In genomic region chr5:76950343-76951105, GRCm38 (mm10) we compare ENCODE assay signal across 9 mouse cellular contexts. TPM values are rescaled to one million over a fixed set of nuclear protein-coding genes. Genes with fewer than 3 reads are reported as not detected.
DNase-seq lines count a peak whose midpoint lies in the region; ATAC-seq and TF ChIP-seq lines count a peak whose summit lies in the region.
"Had no signal": no experiment of that assay in that cellular context is flagged by ENCODE, and none has a peak within 500 bp of the region (broad histone marks: within the 10 kb centered on the region; RNA-seq: fewer than 3 reads in every experiment).

No protein-coding gene starts in this region.

- H3K36me3 ChIP-seq in heart, embryonic 13.5 days: peaks cover 27% of the 10 kb centered on the region
- peaks cover 3 to 46% of the 10 kb centered on the region in 2 experiments for H3K36me3 ChIP-seq in CH12.LX (replicated peaks in 1 of 2; ENCODE audit: control insufficient read depth in 1 of 2, insufficient read depth in 1 of 2, low read length in 1 of 2)
- H3K36me3 ChIP-seq in embryonic facial prominence, embryonic 15.5 days: peaks cover 6% of the 10 kb centered on the region; the same call in 1 of the 2 replicates
- peaks cover 57% of the 10 kb centered on the region for H3K36me3 ChIP-seq in limb, embryonic 10.5 days
- no peaks in the 10 kb centered on the region for H3K36me3 ChIP-seq in midbrain, embryonic 16.5 days (ENCODE audit: control insufficient read depth, insufficient read depth, low read length)

- TF ChIP-seq POLR2A in CH12.LX (IDR thresholded peaks at IDR 0.05; ENCODE audit: low read depth, low read length): no peak

- peaks cover 79% of the 10 kb centered on the region for H3K4me1 ChIP-seq in heart, embryonic 13.5 days
- H3K4me1 ChIP-seq in CH12.LX (ENCODE audit: control insufficient read depth in 1 of 2, insufficient read depth in 2 of 2): peaks cover 14 to 54% of the 10 kb centered on the region in 2 experiments; a peak in 3 of 4 replicates
- peaks cover 31% of the 10 kb centered on the region for H3K4me1 ChIP-seq in embryonic facial prominence, embryonic 15.5 days
- H3K4me1 ChIP-seq in limb, embryonic 10.5 days: peaks cover 50% of the 10 kb centered on the region
- H3K4me1 ChIP-seq in midbrain, embryonic 16.5 days (ENCODE audit: control insufficient read depth, insufficient read depth, low read length): peaks cover 22% of the 10 kb centered on the region

- no peak for TF ChIP-seq RAD21 in CH12.LX (IDR thresholded peaks at IDR 0.05; ENCODE audit: low read depth, low read length)

- WGBS in heart, embryonic 13.5 days: under 1% methylated on average over 24 of the region's 24 CpGs
- under 1% methylated on average over 24 of the region's 24 CpGs for WGBS in embryonic facial prominence, embryonic 15.5 days
- under 1% methylated on average over 24 of the region's 24 CpGs for WGBS in limb, embryonic 10.5 days
- WGBS in midbrain, embryonic 16.5 days: under 1% methylated on average over 24 of the region's 24 CpGs

- TF ChIP-seq EP300 in CH12.LX (IDR thresholded peaks at IDR 0.05; ENCODE audit: low read length): no peak

- peak overlapping the region; percentile 93 for H3K4me2 ChIP-seq in heart, embryonic 13.5 days
- peak overlapping the region; percentile 88 for H3K4me2 ChIP-seq in CH12.LX (ENCODE audit: insufficient read depth, low read depth, poor library complexity, severe bottlenecking)
- peak overlapping the region; percentile 85 for H3K4me2 ChIP-seq in embryonic facial prominence, embryonic 15.5 days (replicated peaks)
- H3K4me2 ChIP-seq in midbrain, embryonic 16.5 days (ENCODE audit: low read length): peak overlapping the region; percentile 86

- H3K4me3 ChIP-seq in heart, embryonic 13.5 days: peak overlapping the region; percentile 88
- peak overlapping the region; percentile 72 to 97 (median 94) for H3K4me3 ChIP-seq in CH12.LX (replicated peaks in 1 of 3; ENCODE audit: low read depth in 2 of 3, low read length in 2 of 3, poor library complexity in 1 of 3)
- H3K4me3 ChIP-seq in embryonic facial prominence, embryonic 15.5 days (replicated peaks): peak overlapping the region; percentile 78
- H3K4me3 ChIP-seq in limb, embryonic 10.5 days: peak overlapping the region; percentile 85
- H3K4me3 ChIP-seq in midbrain, embryonic 16.5 days (ENCODE audit: low read depth, low read length): peak overlapping the region; percentile 63

- peak overlapping the region; percentile 91 for H3K27ac ChIP-seq in heart, embryonic 13.5 days (replicated peaks)
- peak overlapping the region; percentile 64 for H3K27ac ChIP-seq in CH12.LX (ENCODE audit: insufficient read depth, low read depth)
- H3K27ac ChIP-seq in embryonic facial prominence, embryonic 15.5 days (replicated peaks): peak overlapping the region; percentile 87
- peak overlapping the region; percentile 93 for H3K27ac ChIP-seq in limb, embryonic 10.5 days
- peak overlapping the region; percentile 48 for H3K27ac ChIP-seq in midbrain, embryonic 16.5 days (ENCODE audit: low read length)

- H3K9ac ChIP-seq in heart, embryonic 13.5 days: peak overlapping the region; percentile 87
- peak overlapping the region; percentile 82 for H3K9ac ChIP-seq in CH12.LX (ENCODE audit: insufficient read depth, low read depth)
- H3K9ac ChIP-seq in embryonic facial prominence, embryonic 15.5 days: peak overlapping the region; percentile 63
- peak overlapping the region; percentile 56 for H3K9ac ChIP-seq in midbrain, embryonic 16.5 days (ENCODE audit: low read depth, low read length)

- dilution Hi-C loops in CH12.LX (cut with MboI; ENCODE audit: extremely low pct_ligation_motif_present, extremely low pct_unique_long_range_greater_than_20kb, low sequenced_read_pairs): no loop called here

- no peak for TF ChIP-seq CTCF in CH12.LX (conservative IDR thresholded peaks at IDR 0.05 in 1 of 2, IDR thresholded peaks at IDR 0.05 in 1 of 2; ENCODE audit: low read depth in 2 of 2, low read length in 2 of 2)

- no peaks in the 10 kb centered on the region for H3K9me3 ChIP-seq in heart, embryonic 13.5 days
- H3K9me3 ChIP-seq in CH12.LX (replicated peaks; ENCODE audit: low read length): no peaks in the 10 kb centered on the region
- no peaks in the 10 kb centered on the region for H3K9me3 ChIP-seq in embryonic facial prominence, embryonic 15.5 days (replicated peaks)
- no peaks in the 10 kb centered on the region for H3K9me3 ChIP-seq in limb, embryonic 10.5 days (replicated peaks)
- no peaks in the 10 kb centered on the region for H3K9me3 ChIP-seq in midbrain, embryonic 16.5 days (replicated peaks; ENCODE audit: control insufficient read depth, low read length, poor library complexity, severe bottlenecking)

- no peak for DNase-seq in heart, adult 8-10 months (ENCODE audit: low spot score)
- DNase-seq in CH12.LX (ENCODE audit: extremely low read depth): no peak
- DNase-seq in limb, embryonic 10.5 days (ENCODE audit: low spot score): no peak
- no peak for DNase-seq in yolk sac, embryonic 10.5 days (ENCODE audit: low spot score)
- no peak for DNase-seq in frontal cortex, postnatal 14 days (ENCODE audit: low spot score in 2 of 2)

- no peaks in the 10 kb centered on the region for H3K27me3 ChIP-seq in heart, embryonic 13.5 days (replicated peaks)
- no peaks in the 10 kb centered on the region for H3K27me3 ChIP-seq in CH12.LX (replicated peaks)
- no peaks in the 10 kb centered on the region for H3K27me3 ChIP-seq in embryonic facial prominence, embryonic 15.5 days
- no peaks in the 10 kb centered on the region for H3K27me3 ChIP-seq in limb, embryonic 10.5 days (ENCODE audit: low read depth, poor library complexity, severe bottlenecking)
- H3K27me3 ChIP-seq in midbrain, embryonic 16.5 days (ENCODE audit: control insufficient read depth, insufficient read depth, low read depth, low read length): no peaks in the 10 kb centered on the region

- peaks cover 88% of the 10 kb centered on the region for H3K79me2 ChIP-seq in CH12.LX (replicated peaks; ENCODE audit: control insufficient read depth, extremely low read depth, insufficient read depth, poor library complexity, severe bottlenecking)

- in situ Hi-C loops in CH12.LX (cut with MboI; ENCODE audit: low pct_ligation_motif_present, low pct_unique_long_range_greater_than_20kb, low sequenced_read_pairs): loop anchor here (5.0 kb wide), 1 partner anchor 38 kb away; no protein-coding TSS in a partner anchor

- no peak; the same call in 1 of the 2 replicates for ATAC-seq in heart, embryonic 13.5 days (ENCODE audit: extremely low read depth, insufficient number of reproducible peaks, low FRiP score, low TSS enrichment)
- ATAC-seq in embryonic facial prominence, embryonic 15.5 days (ENCODE audit: insufficient number of reproducible peaks, low FRiP score, low TSS enrichment, low read depth): 0 out of 2 replicates have a peak, but pooled peaks have one; percentile 0
- ATAC-seq in midbrain, embryonic 16.5 days: no peak

RNA-seq across cellular contexts. Expression of gene Paics, which starts 0.6 kb away (rescaled TPM):
- polyA plus RNA-seq in heart, embryonic 13.5 days (2015; fragmentation: Nextera tagmentation; extraction: Ambion mirVana): 229 and 249 TPM in 2 replicates
- 100 to 1,000 TPM; 149 to 170 (median 159) TPM for total RNA-seq in heart, adult 8-10 months (2022)
- 274 and 275 TPM in 2 replicates for total RNA-seq in CH12.LX (2012; rRNA removed)
- 440 and 496 TPM in 2 replicates for total RNA-seq in CH12.LX (2014; rRNA removed)
- 259 and 322 TPM in 2 replicates for polyA plus RNA-seq in CH12.LX (2012; ENCODE audit: insufficient read length, low read depth)
- polyA plus RNA-seq in embryonic facial prominence, embryonic 15.5 days (2015; fragmentation: Nextera tagmentation; extraction: Ambion mirVana): 223 and 228 TPM in 2 replicates
- polyA plus RNA-seq in limb, embryonic 10.5 days (2016; fragmentation: Nextera tagmentation; extraction: Ambion mirVana): 508 and 515 TPM in 2 replicates
- polyA plus RNA-seq in midbrain, embryonic 16.5 days (2015; fragmentation: Nextera tagmentation; extraction: Ambion mirVana): 150 and 163 TPM in 2 replicates

RNA-seq across cellular contexts. Expression of gene Ppat, which starts 0.9 kb away (rescaled TPM):
- polyA plus RNA-seq in heart, embryonic 13.5 days (2015; fragmentation: Nextera tagmentation; extraction: Ambion mirVana): 20.8 and 25.0 TPM in 2 replicates
- total RNA-seq in heart, adult 8-10 months (2022): 10 to 100 TPM; 12.7 to 20.9 (median 17.6) TPM
- total RNA-seq in CH12.LX (2012; rRNA removed) (65.8 and 88.2 TPM in 2 replicates), CH12.LX (2014; rRNA removed) (156 and 162 TPM in 2 replicates)
- polyA plus RNA-seq in CH12.LX (2012; ENCODE audit: insufficient read length, low read depth): 118 and 125 TPM in 2 replicates
- 17.1 and 17.9 TPM in 2 replicates for polyA plus RNA-seq in embryonic facial prominence, embryonic 15.5 days (2015; fragmentation: Nextera tagmentation; extraction: Ambion mirVana)
- 51.2 and 62.1 TPM in 2 replicates for polyA plus RNA-seq in limb, embryonic 10.5 days (2016; fragmentation: Nextera tagmentation; extraction: Ambion mirVana)
- 9.7 and 10.4 TPM in 2 replicates for polyA plus RNA-seq in midbrain, embryonic 16.5 days (2015; fragmentation: Nextera tagmentation; extraction: Ambion mirVana)

RNA-seq across cellular contexts. Expression of gene Srp72, which starts 24.0 kb away (rescaled TPM):
- polyA plus RNA-seq in heart, embryonic 13.5 days (2015; fragmentation: Nextera tagmentation; extraction: Ambion mirVana): 48.4 and 55.4 TPM in 2 replicates
- total RNA-seq in heart, adult 8-10 months (2022): 10 to 100 TPM; 45.0 to 54.1 (median 49.1) TPM
- total RNA-seq in CH12.LX (2012; rRNA removed) (73.6 and 77.4 TPM in 2 replicates), CH12.LX (2014; rRNA removed) (85.2 and 88.9 TPM in 2 replicates)
- polyA plus RNA-seq in CH12.LX (2012; ENCODE audit: insufficient read length, low read depth): 148 and 171 TPM in 2 replicates
- 97.3 and 106 TPM in 2 replicates for polyA plus RNA-seq in embryonic facial prominence, embryonic 15.5 days (2015; fragmentation: Nextera tagmentation; extraction: Ambion mirVana)
- 78.9 and 90.8 TPM in 2 replicates for polyA plus RNA-seq in limb, embryonic 10.5 days (2016; fragmentation: Nextera tagmentation; extraction: Ambion mirVana)
- 91.4 and 92.4 TPM in 2 replicates for polyA plus RNA-seq in midbrain, embryonic 16.5 days (2015; fragmentation: Nextera tagmentation; extraction: Ambion mirVana)

RNA-seq across cellular contexts. Expression of gene Aasdh, which starts 45.2 kb away (rescaled TPM):
- polyA plus RNA-seq in heart, embryonic 13.5 days (2015; fragmentation: Nextera tagmentation; extraction: Ambion mirVana): 14.8 and 18.9 TPM in 2 replicates
- 10 to 100 TPM; 12.5 to 23.2 (median 17.8) TPM for total RNA-seq in heart, adult 8-10 months (2022)
- total RNA-seq in CH12.LX (2012; rRNA removed) (18.4 and 20.9 TPM in 2 replicates), CH12.LX (2014; rRNA removed) (21.4 and 24.2 TPM in 2 replicates)
- 20.5 and 21.0 TPM in 2 replicates for polyA plus RNA-seq in CH12.LX (2012; ENCODE audit: insufficient read length, low read depth)
- polyA plus RNA-seq in embryonic facial prominence, embryonic 15.5 days (2015; fragmentation: Nextera tagmentation; extraction: Ambion mirVana): 17.8 and 18.8 TPM in 2 replicates
- 18.8 and 23.5 TPM in 2 replicates for polyA plus RNA-seq in limb, embryonic 10.5 days (2016; fragmentation: Nextera tagmentation; extraction: Ambion mirVana)
- 20.7 and 23.9 TPM in 2 replicates for polyA plus RNA-seq in midbrain, embryonic 16.5 days (2015; fragmentation: Nextera tagmentation; extraction: Ambion mirVana)

RNA-seq across cellular contexts. Expression of gene Arl9, which starts 53.3 kb away (rescaled TPM):
- 0.31 TPM in 1 of 2 replicates, not detected in the other for polyA plus RNA-seq in heart, embryonic 13.5 days (2015; fragmentation: Nextera tagmentation; extraction: Ambion mirVana)
- not detected for total RNA-seq in heart, adult 8-10 months (2022)
- total RNA-seq in CH12.LX (2012; rRNA removed) (0.38 TPM in 1 of 2 replicates, not detected in the other), CH12.LX (2014; rRNA removed) (1.4 TPM in 1 of 2 replicates, not detected in the other)
- polyA plus RNA-seq in CH12.LX (2012; ENCODE audit: insufficient read length, low read depth): 2.2 and 2.6 TPM in 2 replicates
- polyA plus RNA-seq in embryonic facial prominence, embryonic 15.5 days (2015; fragmentation: Nextera tagmentation; extraction: Ambion mirVana): not detected in 2 replicates
- not detected in 2 replicates for polyA plus RNA-seq in limb, embryonic 10.5 days (2016; fragmentation: Nextera tagmentation; extraction: Ambion mirVana)
- polyA plus RNA-seq in midbrain, embryonic 16.5 days (2015; fragmentation: Nextera tagmentation; extraction: Ambion mirVana): 0.44 TPM in 1 of 2 replicates, not detected in the other
- total RNA-seq: hematopoietic stem cell, adult 5-6 weeks had no signal
